Mouse (Mus musculus) macrophage (primary cell): ENCODE measurements around the gene Kcnj8. TPM values are rescaled to one million over a fixed set of nuclear protein-coding genes. Genes with fewer than 3 reads are reported as not detected.
"Not testable (repeated sequence)": the region's sequence is repeated elsewhere in the genome, so short reads cannot be mapped to it uniquely, and the experiment has no call there.

Experiments
- H3K27ac ChIP-seq: fragments of 350-480 bp; formaldehyde crosslinking; 2 replicates; pipeline ENCODE4 v1.9.0; 2021
- H3K36me3 ChIP-seq: fragments of 350-480 bp; formaldehyde crosslinking; 2 replicates; pipeline ENCODE4 v1.9.0; 2021; ENCODE audit errors: inconsistent target
- H3K4me3 ChIP-seq: fragments of 350-480 bp; formaldehyde crosslinking; 2 replicates; pipeline ENCODE4 v1.9.0; 2021; ENCODE audit errors: inconsistent target
- H3K79me2 ChIP-seq: fragments of 350-480 bp; formaldehyde crosslinking; 2 replicates; pipeline ENCODE4 v1.9.0; 2021; ENCODE audit errors: inconsistent target
- WGBS: methylation state at CpG from one replicate; pipeline ENCODE4 v1.1.7; 2026; ENCODE audit warnings: inconsistent platforms; ENCODE audit not compliant: missing documents; 5-methylcytosine and 5-hydroxymethylcytosine counted together
- polyA plus RNA-seq: library from polyadenylated mRNA; stranded (reverse); fragments of 250-400 nt; gene quantifications from 3 replicates; pipeline ENCODE4 v1.2.4, GENCODE M21; 2018; ENCODE audit warnings: inconsistent platforms

The Kcnj8 gene
- polyA plus RNA-seq, 1 experiment from 2014 or later: not detected

DNA sequence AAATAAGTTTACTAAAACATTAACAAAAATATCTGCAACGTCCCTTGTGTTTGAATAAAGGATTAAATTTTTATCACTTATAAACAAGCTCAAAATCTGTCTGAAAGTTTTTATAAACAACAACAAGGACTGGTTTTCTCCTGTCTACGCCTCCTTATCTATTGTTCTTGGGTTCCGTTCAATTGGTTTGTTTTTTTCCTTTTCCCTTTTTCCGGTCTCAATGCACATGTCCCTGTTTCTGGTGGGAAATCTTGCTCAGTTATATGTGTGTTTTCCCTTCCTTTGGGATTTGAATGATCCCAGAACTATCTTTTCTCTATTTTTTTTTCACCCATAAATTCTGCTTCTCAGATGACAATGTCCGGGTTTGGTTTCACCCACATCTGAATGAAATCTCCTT lies 38.0 kb downstream of the Kcnj8 start:
- no peaks in the 10 kb centered on the region for H3K79me2 ChIP-seq
- 84% methylated on average over 5 of the region's 5 CpGs for WGBS

DNA sequence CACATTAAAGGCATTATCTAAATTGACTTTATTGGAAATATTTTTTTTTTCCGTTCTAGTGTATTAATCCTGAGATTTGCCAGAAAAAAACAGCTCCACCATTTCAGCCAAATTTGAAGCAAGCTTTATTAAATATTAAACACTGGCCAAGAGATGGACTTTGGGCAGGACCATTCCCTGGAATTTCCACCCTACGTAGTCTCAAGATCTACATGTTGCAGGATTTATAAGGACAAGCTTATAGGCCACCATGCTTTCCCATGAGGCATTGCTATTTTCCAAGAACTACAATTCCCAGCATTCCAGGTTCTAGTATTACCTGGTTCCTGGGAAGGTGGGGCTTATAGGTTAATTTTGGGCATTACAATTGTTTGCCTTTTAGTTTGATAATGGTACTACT lies 38.7 kb downstream of the Kcnj8 start:
- H3K27ac ChIP-seq: no peak overlapping the region
- WGBS: 100% methylated on average over 2 of the region's 2 CpGs
- H3K79me2 ChIP-seq: no peaks in the 10 kb centered on the region
- H3K4me3 ChIP-seq: no peak overlapping the region
- H3K36me3 ChIP-seq: no peaks in the 10 kb centered on the region

More for the DNA sequence above, 38.0 kb downstream of the Kcnj8 start:
- Histone ChIP-seq H3K27ac (no peak overlapping the region), H3K36me3 (no peaks in the 10 kb centered on the region), H3K4me3 (no peak overlapping the region)

DNA sequence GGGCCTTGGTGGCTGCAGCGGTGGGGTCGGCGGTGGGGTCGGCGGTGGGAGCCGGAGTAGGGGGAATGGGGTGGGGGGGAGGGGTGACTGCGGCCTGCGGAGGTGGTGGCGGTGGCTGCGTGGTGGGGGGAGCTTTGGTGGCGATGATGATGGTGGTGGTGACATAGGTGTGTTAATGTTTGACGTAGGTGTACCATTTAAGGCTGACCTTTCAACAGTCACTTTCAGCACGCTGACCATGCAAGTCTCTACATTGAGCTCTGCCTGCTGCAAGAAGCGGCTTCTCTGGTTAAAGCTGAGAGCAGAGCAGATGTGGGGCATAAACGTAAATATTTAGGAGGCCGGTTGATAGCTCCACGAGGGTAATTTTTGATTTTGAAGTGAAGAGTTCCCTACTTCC lies 39.3 kb downstream of the Kcnj8 start:
- Histone ChIP-seq H3K36me3 (no peaks in the 10 kb centered on the region), H3K4me3 (no peak overlapping the region), H3K79me2 (no peaks in the 10 kb centered on the region), H3K27ac (no peak overlapping the region)
- WGBS: 92% methylated on average over 16 of the region's 17 CpGs

DNA sequence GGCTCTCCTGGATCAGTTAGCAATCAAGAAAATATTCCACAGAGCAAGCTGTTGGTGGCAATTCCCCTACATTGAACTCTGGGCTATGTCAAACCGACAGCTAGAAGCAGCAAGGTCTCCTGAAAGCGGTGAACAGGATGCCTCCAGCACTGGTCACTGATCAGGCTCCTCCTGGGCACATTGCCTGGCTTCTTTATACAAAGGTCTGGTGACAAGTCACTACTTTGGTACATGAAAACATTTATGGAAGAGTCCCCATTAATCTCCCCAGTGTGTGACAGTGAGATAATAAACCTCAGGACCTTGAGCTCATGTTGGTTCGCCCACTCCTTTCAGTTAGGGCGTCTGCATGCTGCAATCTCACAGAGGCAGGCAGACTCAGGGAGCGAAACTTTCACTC lies 41.0 kb downstream of the Kcnj8 start:
- H3K27ac ChIP-seq: no peak overlapping the region
- WGBS: 84% methylated on average over 5 of the region's 5 CpGs
- H3K4me3 ChIP-seq: no peak overlapping the region
- H3K79me2 ChIP-seq: no peaks in the 10 kb centered on the region
- no peaks in the 10 kb centered on the region for H3K36me3 ChIP-seq

DNA sequence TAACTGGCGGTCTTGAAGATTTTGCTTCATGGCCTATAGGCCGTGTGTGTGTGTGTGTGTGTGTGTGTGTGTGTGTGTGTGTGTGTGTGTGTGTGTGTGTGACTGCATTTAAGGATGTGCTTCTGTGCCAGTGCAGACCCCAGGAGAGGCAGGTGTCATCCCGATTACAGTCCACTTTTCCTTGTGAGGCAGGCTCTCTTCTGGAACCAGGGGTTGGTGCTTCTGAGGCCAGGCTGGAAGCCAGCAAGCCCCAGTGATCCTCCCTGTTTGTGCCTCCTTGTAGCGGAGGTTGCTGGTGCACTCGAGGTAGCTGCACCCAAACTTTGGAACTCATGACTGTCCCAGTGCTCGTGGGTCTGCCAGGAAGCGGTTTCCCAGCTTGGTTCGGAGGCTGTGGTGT lies 41.7 kb downstream of the Kcnj8 start:
- Histone ChIP-seq H3K79me2 (no peaks in the 10 kb centered on the region), H3K4me3 (no peak overlapping the region), H3K27ac (no peak overlapping the region), H3K36me3 (no peaks in the 10 kb centered on the region)
- WGBS: 87% methylated on average over 7 of the region's 8 CpGs

DNA sequence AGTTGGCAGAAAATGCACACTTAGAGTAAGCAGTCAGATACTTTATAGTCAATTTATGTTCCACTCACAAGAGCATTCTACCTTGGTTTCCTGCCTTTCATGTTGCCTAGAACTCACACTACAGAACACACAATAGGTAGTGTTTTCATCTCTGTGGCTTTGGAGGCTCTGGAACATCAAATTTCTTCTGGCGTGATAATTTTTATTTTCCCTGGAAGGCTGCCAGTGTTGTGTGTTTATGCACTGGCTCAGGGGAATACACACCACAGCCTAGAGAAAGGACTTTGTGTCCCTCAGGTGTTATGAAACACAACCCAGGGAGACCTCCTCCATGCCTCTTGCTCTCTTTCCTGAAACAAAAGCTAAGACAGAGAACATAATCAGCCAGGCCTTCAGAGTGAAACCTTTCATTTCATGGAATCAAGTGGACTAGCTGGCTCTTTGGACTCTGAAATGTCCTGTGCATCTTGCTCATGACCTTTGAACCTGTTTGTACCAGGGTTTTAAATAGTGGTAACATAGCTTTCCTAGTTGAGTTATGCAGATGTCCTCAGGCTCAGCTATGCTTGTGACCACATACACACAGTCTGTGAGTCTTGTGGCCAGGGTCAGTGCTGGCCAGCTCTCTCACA lies 43.4 kb downstream of the Kcnj8 start:
- no peak overlapping the region for H3K4me3 ChIP-seq
- 85% methylated on average over 1 of the region's 1 CpGs for WGBS
- no peaks in the 10 kb centered on the region for H3K36me3 ChIP-seq
- no peaks in the 10 kb centered on the region for H3K79me2 ChIP-seq
- H3K27ac ChIP-seq: no peak overlapping the region

DNA sequence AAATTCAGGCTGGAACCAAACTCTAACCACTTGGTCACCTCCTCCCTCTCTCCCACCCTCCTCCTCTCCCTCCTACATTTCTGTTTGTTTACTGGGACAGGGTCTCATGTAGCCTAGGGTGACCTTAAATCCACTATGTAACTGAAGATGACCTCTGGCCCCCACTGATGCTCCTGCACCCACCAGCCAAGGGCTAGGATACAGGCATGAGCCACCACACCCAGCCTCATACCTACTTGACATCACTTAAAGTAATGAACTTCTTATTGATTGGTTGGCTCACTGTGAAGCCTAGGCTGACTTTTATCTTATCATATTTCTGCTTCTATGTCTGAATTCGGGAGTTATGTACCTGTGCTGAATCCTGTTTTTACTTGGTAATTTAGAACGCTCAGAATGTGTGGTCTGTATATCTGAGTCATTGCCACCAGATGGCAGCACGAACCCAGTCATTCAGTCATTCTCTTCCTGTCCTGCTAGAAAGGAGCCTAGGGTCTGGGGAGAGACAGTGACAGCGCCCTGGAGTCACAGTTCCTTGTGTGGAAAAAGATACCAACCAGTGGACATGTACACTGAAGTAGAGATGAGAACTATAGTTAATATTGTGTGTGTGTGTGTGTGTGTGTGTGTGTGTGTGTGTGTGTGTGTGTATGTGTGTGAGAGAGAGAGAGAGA lies 46.6 kb downstream of the Kcnj8 start:
- no peak overlapping the region for H3K27ac ChIP-seq
- no peak overlapping the region for H3K4me3 ChIP-seq
- 0% methylated on average over 4 of the region's 4 CpGs for WGBS
- H3K36me3 ChIP-seq: no peaks in the 10 kb centered on the region
- H3K79me2 ChIP-seq: no peaks in the 10 kb centered on the region

DNA sequence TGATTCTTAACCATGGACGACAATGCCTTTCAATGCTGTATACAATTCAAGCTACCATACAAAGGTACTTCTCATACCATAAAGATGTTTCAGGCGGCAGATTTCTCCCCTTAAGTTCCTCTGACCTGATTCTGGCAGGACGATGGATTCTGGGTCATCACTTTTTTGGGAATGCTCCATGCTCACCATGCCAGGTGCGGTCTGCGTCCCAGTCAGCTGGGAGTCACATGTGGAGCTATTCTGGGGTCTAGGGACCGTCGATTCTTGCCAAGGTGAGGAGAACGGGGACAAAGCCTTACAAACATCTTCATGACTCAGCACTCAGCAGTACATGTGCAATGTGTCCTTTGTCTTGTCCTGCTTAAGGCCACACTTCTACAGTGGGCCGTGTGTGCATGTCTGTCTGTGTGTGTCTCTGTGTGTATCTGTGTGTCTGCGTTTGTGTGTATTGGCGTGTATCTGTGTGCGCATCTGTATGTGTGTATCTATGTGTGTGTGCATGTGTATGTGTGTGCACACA lies 49.8 kb downstream of the Kcnj8 start:
- 86% methylated on average over 12 of the region's 12 CpGs for WGBS
- Histone ChIP-seq H3K27ac (no peak overlapping the region), H3K36me3 (no peaks in the 10 kb centered on the region), H3K4me3 (no peak overlapping the region), H3K79me2 (no peaks in the 10 kb centered on the region)

DNA sequence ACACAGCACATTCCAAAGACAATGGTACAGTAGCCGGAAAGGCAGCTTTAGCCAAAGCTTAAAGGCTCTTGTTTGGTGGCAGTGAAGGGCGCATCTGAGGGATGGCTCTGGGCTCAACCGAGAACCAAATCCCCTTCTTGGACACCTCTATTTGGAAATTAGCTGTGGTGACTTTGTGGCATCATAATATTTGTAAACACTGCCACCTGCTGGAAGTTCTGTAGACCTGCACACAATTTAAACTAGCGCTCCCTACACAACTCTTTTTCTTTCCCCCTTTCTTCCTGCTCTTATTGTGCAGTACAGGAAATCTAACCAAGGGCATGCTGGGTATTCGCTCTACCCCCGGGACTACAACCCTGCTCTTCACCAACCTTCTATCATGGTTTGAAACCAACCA lies 52.3 kb downstream of the Kcnj8 start:
- no peaks in the 10 kb centered on the region for H3K36me3 ChIP-seq
- 16% methylated on average over 6 of the region's 6 CpGs for WGBS
- H3K27ac ChIP-seq: no peak overlapping the region
- H3K79me2 ChIP-seq: no peaks in the 10 kb centered on the region
- H3K4me3 ChIP-seq: no peak overlapping the region

DNA sequence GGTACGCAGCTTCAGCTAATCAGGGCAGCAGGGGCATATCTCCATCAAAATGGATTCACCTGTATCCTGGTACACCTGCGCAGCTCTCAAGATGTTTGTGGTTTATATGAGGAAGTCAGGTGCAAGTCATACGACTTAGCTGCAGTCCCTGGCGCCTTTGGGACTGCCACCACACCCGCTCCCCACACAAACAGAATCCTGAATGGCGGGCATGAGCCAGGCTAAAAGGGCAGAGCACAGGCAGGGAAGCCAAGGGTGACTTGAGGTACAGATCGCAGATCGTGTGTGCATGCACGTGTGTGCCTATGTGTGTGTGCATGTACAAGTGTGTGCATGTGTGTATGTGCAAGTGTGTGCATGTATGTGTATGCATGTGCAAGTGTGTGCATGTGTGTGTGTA lies 56.0 kb downstream of the Kcnj8 start:
- H3K36me3 ChIP-seq, H3K27ac ChIP-seq, H3K79me2 ChIP-seq, H3K4me3 ChIP-seq: not testable (repeated sequence)
- WGBS: 88% methylated on average over 7 of the region's 9 CpGs

DNA sequence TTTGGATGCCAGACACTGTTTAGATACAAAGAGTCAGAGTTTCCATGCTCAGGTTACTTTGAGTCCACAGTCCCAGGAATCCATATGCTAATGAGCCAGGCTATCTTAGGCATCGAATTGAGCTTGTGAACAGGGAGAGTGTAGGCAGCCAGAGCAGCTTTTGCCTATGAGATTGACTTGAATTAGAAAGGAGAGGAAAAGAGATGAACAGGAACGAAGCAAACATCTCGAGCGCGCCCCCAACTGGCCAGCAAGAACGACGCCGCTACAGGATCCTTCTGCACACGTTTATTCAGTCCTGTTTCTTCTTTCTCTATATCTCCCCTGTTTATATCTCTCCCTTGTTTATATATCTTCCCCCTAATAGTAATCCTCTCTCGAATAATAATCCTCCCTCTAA lies 56.5 kb downstream of the Kcnj8 start:
- 0% methylated on average over 7 of the region's 10 CpGs for WGBS
- H3K79me2 ChIP-seq: no peaks in the 10 kb centered on the region
- no peak overlapping the region for H3K27ac ChIP-seq
- no peak overlapping the region for H3K4me3 ChIP-seq
- H3K36me3 ChIP-seq: no peaks in the 10 kb centered on the region

Other genes starting within 250 kb of the Kcnj8 start
- not detected in 3 replicates for gene Slco1a5, start 248.6 kb downstream of the Kcnj8 start, polyA plus RNA-seq
- gene Pyroxd1, start 226.0 kb downstream of the Kcnj8 start, polyA plus RNA-seq: 7.2 to 9.4 TPM (median 7.9 TPM) in 3 replicates
- gene Recql, start 184.5 kb downstream of the Kcnj8 start, polyA plus RNA-seq: 14.2 to 21.2 TPM (median 14.7 TPM) in 3 replicates
- 25.6 to 53.6 TPM (median 31.5 TPM) in 3 replicates for gene Golt1b, start 184.4 kb downstream of the Kcnj8 start, polyA plus RNA-seq
- 0.15 TPM in 1 of 3 replicates, not detected in the others for gene Spx, start 158.2 kb downstream of the Kcnj8 start, polyA plus RNA-seq
- not detected in 3 replicates for gene Gys2, start 98.5 kb downstream of the Kcnj8 start, polyA plus RNA-seq
- gene Ldhb, start 63.7 kb downstream of the Kcnj8 start, polyA plus RNA-seq: 4.8 to 7.8 TPM (median 7.2 TPM) in 3 replicates
- not detected in 3 replicates for gene Abcc9, start 130.7 kb upstream of the Kcnj8 start, polyA plus RNA-seq
- 40.5 to 57.4 TPM (median 55.1 TPM) in 3 replicates for gene Cmas, start 185.1 kb upstream of the Kcnj8 start, polyA plus RNA-seq
- not detected in 3 replicates for gene Sult6b2, start 232.9 kb upstream of the Kcnj8 start, polyA plus RNA-seq